Mouse (Mus musculus) MEL (cell line): ENCODE measurements around the gene Sash1. TPM values are rescaled to one million over a fixed set of nuclear protein-coding genes. Genes with fewer than 3 reads are reported as not detected.

Experiments
- DNase-seq: peaks from one replicate; pipeline ENCODE4 v3.0.0; 2011; ENCODE audit warnings: low read depth, low spot score
- H3K27ac ChIP-seq: 2 replicates; pipeline ENCODE4 v1.5.1; 2012; ENCODE audit warnings: low read depth, mild to moderate bottlenecking, control low read depth, low read length, moderate library complexity; ENCODE audit not compliant: control insufficient read depth
- H3K27me3 ChIP-seq, 2 experiments: fragments of 150-350 bp in 1 of 2; sonication (generic) in 1 of 2; 2 replicates each; pipeline ENCODE4 v1.6.1; 2012; ENCODE audit warnings: low read length in 2 of 2, mild to moderate bottlenecking in 2 of 2, improper control_type of control experiment in 1 of 2, moderate library complexity in 1 of 2; ENCODE audit not compliant: insufficient read depth in 2 of 2, control insufficient read depth in 1 of 2
- H3K36me3 ChIP-seq, 2 experiments: 2 replicates each; pipeline ENCODE4 v1.6.1; 2012 to 2014; ENCODE audit warnings: low read length in 2 of 2, improper control_type of control experiment in 1 of 2, inconsistent platforms in 1 of 2, mild to moderate bottlenecking in 1 of 2; ENCODE audit not compliant: insufficient read depth in 2 of 2, control insufficient read depth in 1 of 2
- H3K4me1 ChIP-seq, 2 experiments: fragments of 150-350 bp in 1 of 2; sonication (generic) in 1 of 2; 2 replicates each; pipeline ENCODE4 v1.6.1; 2012; ENCODE audit warnings: low read length in 2 of 2, improper control_type of control experiment in 1 of 2, mild to moderate bottlenecking in 1 of 2; ENCODE audit not compliant: insufficient read depth in 2 of 2, control insufficient read depth in 1 of 2
- H3K4me3 ChIP-seq, 2 experiments: fragments of 150-350 bp in 1 of 2; sonication (generic) in 1 of 2; 2 replicates each; pipeline ENCODE4 v1.5.1; 2012; ENCODE audit warnings: low read depth in 2 of 2, low read length in 2 of 2, mild to moderate bottlenecking in 2 of 2, moderate library complexity in 2 of 2, control low read depth in 1 of 2, improper control_type of control experiment in 1 of 2; ENCODE audit not compliant: control insufficient read depth in 1 of 2, insufficient read depth in 1 of 2
- H3K79me2 ChIP-seq: 2 replicates; pipeline ENCODE4 v1.6.1; 2012; ENCODE audit warnings: mild to moderate bottlenecking, low read length, moderate library complexity; ENCODE audit not compliant: control insufficient read depth, poor library complexity, insufficient read depth
- H3K9ac ChIP-seq: 2 replicates; pipeline ENCODE4 v1.6.1; 2012; ENCODE audit warnings: low read depth, mild to moderate bottlenecking, control low read depth, low read length, moderate library complexity; ENCODE audit not compliant: control insufficient read depth, poor library complexity, severe bottlenecking
- H3K9me3 ChIP-seq: fragments of 150-350 bp; sonication (generic); replicated peaks from 2 replicates; pipeline ENCODE4 v1.6.1; 2012; ENCODE audit warnings: mild to moderate bottlenecking, low read length, improper control_type of control experiment, moderate library complexity; ENCODE audit not compliant: insufficient read depth
- CHD1 ChIP-seq: IDR thresholded peaks from 2 replicates; pipeline ENCODE4 v1.6.1; 2012; ENCODE audit warnings: low read depth, mild to moderate bottlenecking, inconsistent platforms, low read length, improper control_type of control experiment
- CHD2 ChIP-seq: IDR thresholded peaks from 2 replicates; pipeline ENCODE4 v1.6.1; 2011; ENCODE audit warnings: low read length, improper control_type of control experiment
- CTCF ChIP-seq, 3 experiments: IDR thresholded peaks in 2 of 3; conservative IDR thresholded peaks in 1 of 3; 2 replicates each; pipeline ENCODE4 v1.5.1; 2011 to 2012; ENCODE audit warnings: low read length in 3 of 3, low read depth in 2 of 3, mild to moderate bottlenecking in 2 of 3, improper control_type of control experiment in 1 of 3, inconsistent platforms in 1 of 3, mixed read lengths in 1 of 3, moderate library complexity in 1 of 3; ENCODE audit not compliant: control insufficient read depth in 1 of 3, insufficient read depth in 1 of 3, poor library complexity in 1 of 3, severe bottlenecking in 1 of 3
- ELF1 ChIP-seq: IDR thresholded peaks from 2 replicates; pipeline ENCODE4 v1.6.1; 2014; ENCODE audit warnings: low read depth, mild to moderate bottlenecking, inconsistent platforms, low read length, improper control_type of control experiment, moderate library complexity
- EP300 ChIP-seq, 2 experiments: IDR thresholded peaks; 2 replicates each; pipeline ENCODE4 v1.6.1; 2011; ENCODE audit warnings: improper control_type of control experiment in 2 of 2, low read length in 2 of 2, low read depth in 1 of 2, mild to moderate bottlenecking in 1 of 2
- GATA1 ChIP-seq: IDR thresholded peaks from 2 replicates; pipeline ENCODE4 v1.6.1; 2011; ENCODE audit warnings: low read depth, low read length, improper control_type of control experiment
- HCFC1 ChIP-seq: IDR thresholded peaks from 2 replicates; pipeline ENCODE4 v1.6.1; 2012; ENCODE audit warnings: low read depth, mild to moderate bottlenecking, inconsistent platforms, low read length, improper control_type of control experiment, moderate library complexity
- JUND ChIP-seq: IDR thresholded peaks from 2 replicates; pipeline ENCODE4 v1.6.1; 2011; ENCODE audit warnings: low read depth, mild to moderate bottlenecking, improper control_type of control experiment, low read length
- MAFK ChIP-seq: IDR thresholded peaks from 2 replicates; pipeline ENCODE4 v1.6.1; 2011; ENCODE audit warnings: low read depth, mild to moderate bottlenecking, low read length, improper control_type of control experiment, borderline replicate concordance
- MAX ChIP-seq: IDR thresholded peaks from 2 replicates; pipeline ENCODE4 v1.6.1; 2011; ENCODE audit warnings: low read length, improper control_type of control experiment
- MAZ ChIP-seq: IDR thresholded peaks from 2 replicates; pipeline ENCODE4 v1.6.1; 2012; ENCODE audit warnings: low read depth, mild to moderate bottlenecking, inconsistent platforms, low read length, improper control_type of control experiment
- MXI1 ChIP-seq: IDR thresholded peaks from 2 replicates; pipeline ENCODE4 v1.6.1; 2011; ENCODE audit warnings: mild to moderate bottlenecking, low read depth, low read length, improper control_type of control experiment
- MYB ChIP-seq: IDR thresholded peaks from 2 replicates; pipeline ENCODE4 v1.6.1; 2011; ENCODE audit warnings: mild to moderate bottlenecking, low read depth, low read length, improper control_type of control experiment
- MYC ChIP-seq: IDR thresholded peaks from 2 replicates; pipeline ENCODE4 v1.6.1; 2011; ENCODE audit warnings: low read depth, mild to moderate bottlenecking, low read length, improper control_type of control experiment, moderate library complexity
- NRF1 ChIP-seq: IDR thresholded peaks from 2 replicates; pipeline ENCODE4 v1.6.1; 2014; ENCODE audit warnings: low read depth, mild to moderate bottlenecking, inconsistent platforms, low read length, improper control_type of control experiment, moderate library complexity; ENCODE audit not compliant: poor library complexity, insufficient read depth, severe bottlenecking
- POLR2AphosphoS2 ChIP-seq: IDR thresholded peaks from 2 replicates; pipeline ENCODE4 v1.6.1; 2011; ENCODE audit warnings: low read length, improper control_type of control experiment
- RAD21 ChIP-seq: IDR thresholded peaks from 2 replicates; pipeline ENCODE4 v1.6.1; 2011; ENCODE audit warnings: mild to moderate bottlenecking, low read depth, low read length, improper control_type of control experiment
- RCOR1 ChIP-seq: IDR thresholded peaks from 2 replicates; pipeline ENCODE4 v1.6.1; 2012; ENCODE audit warnings: low read depth, mild to moderate bottlenecking, inconsistent platforms, low read length, improper control_type of control experiment
- SIN3A ChIP-seq: IDR thresholded peaks from 2 replicates; pipeline ENCODE4 v1.6.1; 2012; ENCODE audit warnings: low read length, improper control_type of control experiment, inconsistent platforms
- SMC3 ChIP-seq: IDR thresholded peaks from 2 replicates; pipeline ENCODE4 v1.6.1; 2011; ENCODE audit warnings: low read depth, low read length, improper control_type of control experiment
- TAL1 ChIP-seq: IDR thresholded peaks from 2 replicates; pipeline ENCODE4 v1.6.1; 2012; ENCODE audit warnings: mild to moderate bottlenecking, inconsistent platforms, low read length, moderate library complexity, mixed read lengths
- TBP ChIP-seq: IDR thresholded peaks from 2 replicates; pipeline ENCODE4 v1.8.0; 2011; ENCODE audit warnings: low read depth, low read length, improper control_type of control experiment
- TCF12 ChIP-seq: IDR thresholded peaks from 2 replicates; pipeline ENCODE4 v1.6.1; 2014; ENCODE audit warnings: low read depth, mild to moderate bottlenecking, inconsistent platforms, low read length, improper control_type of control experiment, moderate library complexity
- UBTF ChIP-seq: IDR thresholded peaks from 2 replicates; pipeline ENCODE4 v1.6.1; 2012; ENCODE audit warnings: low read depth, mild to moderate bottlenecking, inconsistent platforms, low read length, improper control_type of control experiment, moderate library complexity, borderline replicate concordance; ENCODE audit not compliant: insufficient read depth
- USF1 ChIP-seq: IDR thresholded peaks from 2 replicates; pipeline ENCODE4 v1.6.1; 2014; ENCODE audit warnings: low read depth, mild to moderate bottlenecking, inconsistent platforms, low read length, improper control_type of control experiment, moderate library complexity
- polyA plus RNA-seq, 2 experiments: library from polyadenylated mRNA; stranded (reverse) in 1 of 2; unstranded in 1 of 2; fragments of >175 nt in 1 of 2; fragments of >200 nt in 1 of 2; gene quantifications; 2 replicates each; pipeline versions ENCODE4 v1.2.1 to v1.2.4; 2012; ENCODE audit warnings: low replicate concordance in 2 of 2, low read depth in 1 of 2; ENCODE audit not compliant: insufficient read length in 2 of 2, insufficient read depth in 1 of 2, missing spikeins in 1 of 2
- total RNA-seq: library from RNA; depleted of rRNA; stranded (reverse); fragments of 300-350 nt; gene quantifications from 2 replicates; pipeline ENCODE4 v1.2.3, GENCODE M21; 2012

Sash1 gene
- total and polyA plus RNA-seq, 3 experiments, result not detected

GRCm38 (mm10) chr10:8928261-8928660, 42.4 kb upstream of the Sash1 start:
- no peaks in the 10 kb centered on the region for H3K79me2 ChIP-seq
- H3K27me3 ChIP-seq, result no peaks in the 10 kb centered on the region
- no peak for DNase-seq
- H3K27ac ChIP-seq, result no peak overlapping the region
- no peak overlapping the region for H3K4me3 ChIP-seq
- TF ChIP-seq TCF12 (no peak), EP300 (IDR thresholded peaks at IDR 0.05; ENCODE audit: low read depth in 1 of 2, low read length in 2 of 2) (no peak), SMC3 (no peak), JUND (no peak), NRF1 (no peak)
- no peaks in the 10 kb centered on the region for H3K9me3 ChIP-seq
- H3K9ac ChIP-seq, result no peak overlapping the region
- H3K36me3 ChIP-seq, result no peaks in the 10 kb centered on the region
- no peaks in the 10 kb centered on the region for H3K4me1 ChIP-seq

- no peak for DNase-seq
- Histone ChIP-seq H3K36me3 (no peaks in the 10 kb centered on the region), H3K79me2 (no peaks in the 10 kb centered on the region), H3K9me3 (no peaks in the 10 kb centered on the region), H3K4me1 (no peaks in the 10 kb centered on the region), H3K9ac (no peak overlapping the region), H3K27me3 (no peaks in the 10 kb centered on the region), H3K27ac (no peak overlapping the region), H3K4me3 (no peak overlapping the region)
- TF ChIP-seq TBP (no peak), GATA1 (no peak), ELF1 (no peak), MYC (no peak), EP300 (IDR thresholded peaks at IDR 0.05; ENCODE audit: low read depth in 1 of 2, low read length in 2 of 2) (no peak), TAL1 (no peak), HCFC1 (no peak), MAZ (no peak), RCOR1 (no peak), MXI1 (no peak), CHD1 (no peak), RAD21 (no peak), SIN3A (no peak), MAFK (no peak)
Observed at GRCm38 (mm10) chr10:8926906-8927305, 41.0 kb upstream of the Sash1 start.

- Histone ChIP-seq H3K4me1 (no peaks in the 10 kb centered on the region), H3K79me2 (no peaks in the 10 kb centered on the region), H3K27me3 (no peaks in the 10 kb centered on the region), H3K36me3 (no peaks in the 10 kb centered on the region), H3K9me3 (no peaks in the 10 kb centered on the region), H3K4me3 (no peak overlapping the region), H3K27ac (no peak overlapping the region), H3K9ac (no peak overlapping the region)
- TF ChIP-seq USF1 (no peak), MYB (no peak), HCFC1 (no peak), JUND (no peak), RAD21 (no peak), MAFK (no peak), POLR2AphosphoS2 (no peak), CTCF (IDR thresholded peaks at IDR 0.05 in 2 of 3, conservative IDR thresholded peaks at IDR 0.05 in 1 of 3; ENCODE audit: control insufficient read depth in 1 of 3, insufficient read depth in 1 of 3, low read depth in 2 of 3, low read length in 3 of 3, poor library complexity in 1 of 3, severe bottlenecking in 1 of 3) (no peak), UBTF (no peak), MAX (no peak), CHD2 (no peak), MAZ (no peak), SMC3 (no peak)
- no peak for DNase-seq
Observed at GRCm38 (mm10) chr10:8926295-8926694, 40.4 kb upstream of the Sash1 start.
